Mouse (Mus musculus) intestine, embryonic 14.5 days (tissue): ENCODE measurements around the gene Dffa. TPM values are rescaled to one million over a fixed set of nuclear protein-coding genes. Genes with fewer than 3 reads are reported as not detected.

ENCODE experiments used
- ATAC-seq: fragments of 200-750 bp; cut with Nextera tagmentation; replicated peaks from 2 replicates; pipeline ENCODE4 v1.8.0; 2017; ENCODE audit warnings: low read depth, moderate number of reproducible peaks, moderate TSS enrichment, moderate library complexity; ENCODE audit not compliant: low FRiP score, low TSS enrichment
- DNase-seq: peaks from one replicate; pipeline ENCODE4 v3.0.0-alpha.2; 2018; ENCODE audit warnings: low spot score
- H3K27ac ChIP-seq: fragments of 300-500 bp; sonication (generic); 2 replicates; pipeline ENCODE4 v1.5.1; 2014; ENCODE audit warnings: low read depth, mild to moderate bottlenecking, control low read depth
- H3K27me3 ChIP-seq: fragments of 300-500 bp; sonication (generic); replicated peaks from 2 replicates; pipeline ENCODE4 v1.6.1; 2014; ENCODE audit warnings: low read length, control low read depth; ENCODE audit not compliant: control insufficient read depth, insufficient read depth
- H3K36me3 ChIP-seq: fragments of 300-500 bp; sonication (generic); 2 replicates; pipeline ENCODE4 v1.6.1; 2014; ENCODE audit warnings: low read length, control low read depth; ENCODE audit not compliant: control insufficient read depth, insufficient read depth
- H3K4me1 ChIP-seq: fragments of 300-500 bp; sonication (generic); replicated peaks from 2 replicates; pipeline ENCODE4 v1.6.1; 2014; ENCODE audit warnings: low read length, control low read depth, mixed read lengths; ENCODE audit not compliant: control insufficient read depth, insufficient read depth
- H3K4me2 ChIP-seq: fragments of 300-500 bp; sonication (generic); 2 replicates; pipeline ENCODE4 v1.6.1; 2014; ENCODE audit warnings: low read length
- H3K4me3 ChIP-seq: fragments of 300-500 bp; sonication (generic); 2 replicates; pipeline ENCODE4 v1.5.1; 2014; ENCODE audit warnings: low read depth, low read length, control low read depth, mixed read lengths
- H3K9ac ChIP-seq: fragments of 300-500 bp; sonication (generic); 2 replicates; pipeline ENCODE4 v1.6.1; 2014; ENCODE audit warnings: mild to moderate bottlenecking, low read length
- H3K9me3 ChIP-seq: fragments of 300-500 bp; sonication (generic); 2 replicates; pipeline ENCODE4 v1.6.1; 2016; ENCODE audit warnings: low read length, control low read depth; ENCODE audit not compliant: control insufficient read depth
- WGBS: fragments of 180-500 bp; shearing (Covaris S2); extraction: QIAGEN DNeasy Blood & Tissue Kit; methylation state at CpG from one replicate; pipeline ENCODE4 v1.1.7; 2014; 5-methylcytosine and 5-hydroxymethylcytosine counted together
- polyA plus RNA-seq: library from polyadenylated mRNA; unstranded; fragments of >200 nt; fragmentation: Nextera tagmentation; extraction: Ambion mirVana; gene quantifications from 2 replicates; pipeline ENCODE4 v1.2.1, GENCODE M21; 2014

The Dffa gene
- 37.4 and 39.8 TPM in 2 replicates for polyA plus RNA-seq

DNA sequence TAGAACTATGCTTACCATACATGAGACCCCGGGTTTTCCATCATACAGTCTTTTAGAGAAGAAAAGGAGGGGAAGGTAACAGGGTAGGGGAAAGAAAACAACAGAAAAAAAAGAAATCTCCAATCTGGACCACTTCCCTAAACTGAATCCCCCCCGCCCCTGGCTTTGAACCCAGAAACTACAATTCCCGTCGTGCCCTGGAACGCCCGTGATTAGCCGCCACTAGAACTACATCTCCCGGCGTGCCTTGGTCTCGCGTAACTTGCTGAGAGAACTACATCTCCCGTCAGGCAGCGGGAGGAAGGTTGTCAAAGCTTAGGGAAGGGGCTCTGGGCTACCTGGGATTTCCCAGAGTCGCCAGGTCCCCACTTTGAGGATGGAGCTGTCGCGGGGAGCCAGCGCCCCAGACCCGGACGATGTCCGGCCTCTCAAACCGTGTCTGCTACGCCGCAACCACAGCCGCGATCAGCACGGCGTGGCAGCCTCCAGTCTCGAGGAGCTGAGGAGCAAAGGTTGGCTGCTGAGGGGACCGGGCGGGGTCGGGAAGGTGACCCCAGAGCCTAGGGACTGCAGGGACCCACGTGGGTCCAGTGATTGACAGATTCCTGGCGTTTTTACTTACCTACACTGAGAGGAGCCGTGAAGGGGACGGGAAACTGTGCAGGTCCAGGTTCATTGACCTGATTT lies at the start of gene Dffa:
TSS of gene Dffa (plus strand) at position 272 of the 687 bp plus-strand sequence.
- H3K9me3 ChIP-seq = no peaks in the 10 kb centered on the region
- WGBS = 1% methylated on average over 35 of the region's 35 CpGs
- ATAC-seq = peak; percentile 76
- peak; percentile 96 for DNase-seq
- H3K36me3 ChIP-seq = peaks cover 20% of the 10 kb centered on the region
- peak within 1 kb of the TSS; percentile 97 for H3K4me2 ChIP-seq
- H3K27ac ChIP-seq = no peak within 1 kb of the TSS
- H3K4me1 ChIP-seq = peaks cover 8% of the 10 kb centered on the region; the same call in 1 of the 2 replicates
- peak within 1 kb of the TSS; percentile 72 for H3K4me3 ChIP-seq
- H3K27me3 ChIP-seq = no peaks in the 10 kb centered on the region
- H3K9ac ChIP-seq = peak within 1 kb of the TSS; percentile 73

DNA sequence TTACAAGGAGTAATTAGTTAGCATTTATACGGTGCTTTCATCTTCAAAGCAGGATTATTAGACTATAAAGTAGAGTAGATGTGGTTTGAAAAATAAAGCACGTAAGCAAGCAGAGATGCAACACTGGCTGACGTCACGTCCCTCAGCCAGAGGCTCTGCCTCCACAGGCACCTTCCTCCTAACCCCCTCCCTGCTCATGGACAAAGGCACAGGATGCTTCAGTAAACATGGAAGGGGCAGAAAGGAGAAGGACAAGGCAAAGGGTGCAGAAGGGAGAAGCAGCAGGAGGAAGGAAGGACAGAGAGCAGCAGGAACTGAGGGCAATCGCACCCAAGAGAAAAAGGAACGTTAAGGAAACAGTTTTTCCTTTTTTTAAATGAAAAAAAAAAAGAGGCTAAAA lies 48.1 kb upstream of the Dffa start:
- H3K36me3 ChIP-seq = no peaks in the 10 kb centered on the region; the same call in 1 of the 2 replicates
- no peaks in the 10 kb centered on the region for H3K9me3 ChIP-seq
- DNase-seq (no peak), ATAC-seq (no peak)
- no peaks in the 10 kb centered on the region for H3K27me3 ChIP-seq
- no peak overlapping the region for H3K4me2 ChIP-seq
- H3K4me3 ChIP-seq = no peak overlapping the region
- WGBS = 78% methylated on average over 6 of the region's 6 CpGs
- no peak overlapping the region for H3K9ac ChIP-seq
- peaks cover 44% of the 10 kb centered on the region for H3K4me1 ChIP-seq
- H3K27ac ChIP-seq = no peak overlapping the region

DNA sequence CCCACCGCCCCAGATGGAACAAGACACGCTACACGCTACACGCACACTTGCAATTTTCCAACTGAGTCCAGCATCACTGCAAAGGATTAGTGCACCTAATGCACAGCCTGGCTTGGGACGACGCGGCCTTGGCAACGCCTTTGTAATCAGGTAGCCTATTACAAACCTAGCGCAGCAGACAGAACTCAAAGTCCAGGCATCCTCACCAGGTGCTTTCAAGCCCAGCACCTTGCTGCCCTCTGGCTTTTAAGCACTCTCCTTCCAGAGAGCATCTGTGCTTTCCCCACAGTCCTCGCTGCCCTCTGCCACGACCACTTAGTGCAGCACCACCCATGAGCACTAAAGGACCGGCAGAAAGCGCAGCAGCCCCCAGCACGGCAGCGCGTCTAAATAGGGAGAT lies 47.0 kb upstream of the Dffa start:
- Histone ChIP-seq H3K27me3 (no peaks in the 10 kb centered on the region), H3K4me2 (no peak overlapping the region), H3K36me3 (no peaks in the 10 kb centered on the region; the same call in 1 of the 2 replicates), H3K4me1 (peaks cover 47% of the 10 kb centered on the region), H3K9ac (no peak overlapping the region), H3K27ac (no peak overlapping the region), H3K9me3 (no peaks in the 10 kb centered on the region), H3K4me3 (no peak overlapping the region)
- 66% methylated on average over 16 of the region's 16 CpGs for WGBS
- DNase-seq = no peak
- peak; percentile 30; the same call in 1 of the 2 replicates for ATAC-seq

DNA sequence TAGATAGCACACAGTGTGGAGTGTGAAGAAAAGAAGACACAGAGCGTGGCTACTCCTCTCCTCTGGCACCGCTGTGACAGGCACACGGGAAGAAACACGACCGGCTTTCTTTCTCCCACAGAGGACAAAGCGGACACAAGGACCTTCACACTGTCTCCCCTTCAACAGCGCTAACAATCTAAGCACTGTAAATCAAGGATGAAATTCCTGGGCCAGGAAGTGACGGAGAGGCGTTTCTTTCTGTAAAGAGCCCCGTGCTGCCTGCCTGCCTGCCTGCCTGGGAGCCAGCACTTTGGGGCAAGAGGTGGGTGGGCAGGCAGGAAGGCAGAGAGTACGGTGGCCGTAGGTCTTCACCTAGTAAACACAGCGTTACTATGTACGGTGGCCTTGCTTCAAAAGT lies 46.5 kb upstream of the Dffa start:
- Histone ChIP-seq H3K4me3 (no peak overlapping the region), H3K9me3 (no peaks in the 10 kb centered on the region), H3K4me2 (peak overlapping the region; percentile 21; the same call in 1 of the 2 replicates), H3K9ac (no peak overlapping the region), H3K27ac (no peak overlapping the region), H3K4me1 (peaks cover 52% of the 10 kb centered on the region), H3K27me3 (no peaks in the 10 kb centered on the region), H3K36me3 (no peaks in the 10 kb centered on the region; the same call in 1 of the 2 replicates)
- ATAC-seq = no peak
- 26% methylated on average over 14 of the region's 14 CpGs for WGBS
- no peak for DNase-seq

DNA sequence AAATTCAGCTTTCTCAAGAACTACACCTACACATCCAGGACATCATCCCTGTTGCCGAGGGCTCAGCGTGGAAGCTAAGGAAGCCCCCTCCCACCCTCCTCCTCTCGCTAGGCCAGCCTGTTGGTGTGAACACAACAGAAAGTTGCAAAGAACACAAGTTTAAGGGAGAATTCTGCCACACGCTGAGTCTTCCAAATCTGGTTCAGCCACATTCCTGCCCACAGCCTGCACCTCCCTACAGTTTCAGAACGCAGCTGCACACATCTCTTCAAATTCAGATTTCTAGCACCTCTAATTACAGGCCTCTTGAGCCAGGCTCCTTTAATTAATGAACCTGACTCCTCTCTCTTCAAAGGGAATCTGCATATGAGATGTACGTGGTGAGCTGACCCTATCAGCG lies 45.6 kb upstream of the Dffa start:
- Histone ChIP-seq H3K9ac (no peak overlapping the region), H3K4me1 (peaks cover 60% of the 10 kb centered on the region), H3K36me3 (no peaks in the 10 kb centered on the region; the same call in 1 of the 2 replicates), H3K27me3 (no peaks in the 10 kb centered on the region), H3K4me2 (no peak overlapping the region), H3K27ac (0 out of 2 replicates have a peak overlapping the region, but pooled peaks have one; percentile 16), H3K4me3 (no peak overlapping the region), H3K9me3 (no peaks in the 10 kb centered on the region)
- WGBS = 60% methylated on average over 7 of the region's 7 CpGs
- ATAC-seq (no peak), DNase-seq (no peak)

DNA sequence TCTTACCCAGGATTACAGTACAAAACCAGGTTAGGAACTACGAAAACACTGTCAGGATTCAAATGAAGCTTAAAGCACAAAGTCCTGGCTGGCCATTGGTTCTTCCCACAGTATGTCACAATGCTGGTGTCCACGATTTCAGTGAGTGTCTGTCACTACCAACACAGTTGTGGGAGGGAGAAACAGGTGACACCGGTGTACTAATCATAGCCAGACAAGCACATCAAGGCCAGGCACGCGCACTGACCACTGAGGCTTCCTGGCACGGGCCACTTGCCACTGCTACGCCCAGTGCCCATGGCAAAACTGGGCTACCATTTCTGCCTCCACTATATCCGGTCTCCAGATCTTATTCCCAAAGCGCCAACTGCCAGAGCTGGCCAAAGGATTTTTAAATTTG lies 44.2 kb upstream of the Dffa start:
- H3K4me1 ChIP-seq = peaks cover 58% of the 10 kb centered on the region
- ATAC-seq (no peak), DNase-seq (no peak)
- no peaks in the 10 kb centered on the region for H3K9me3 ChIP-seq
- H3K9ac ChIP-seq = no peak overlapping the region
- no peaks in the 10 kb centered on the region; the same call in 1 of the 2 replicates for H3K36me3 ChIP-seq
- H3K27me3 ChIP-seq = no peaks in the 10 kb centered on the region
- H3K4me3 ChIP-seq = no peak overlapping the region
- no peak overlapping the region for H3K27ac ChIP-seq
- no peak overlapping the region for H3K4me2 ChIP-seq
- WGBS = 92% methylated on average over 9 of the region's 9 CpGs

DNA sequence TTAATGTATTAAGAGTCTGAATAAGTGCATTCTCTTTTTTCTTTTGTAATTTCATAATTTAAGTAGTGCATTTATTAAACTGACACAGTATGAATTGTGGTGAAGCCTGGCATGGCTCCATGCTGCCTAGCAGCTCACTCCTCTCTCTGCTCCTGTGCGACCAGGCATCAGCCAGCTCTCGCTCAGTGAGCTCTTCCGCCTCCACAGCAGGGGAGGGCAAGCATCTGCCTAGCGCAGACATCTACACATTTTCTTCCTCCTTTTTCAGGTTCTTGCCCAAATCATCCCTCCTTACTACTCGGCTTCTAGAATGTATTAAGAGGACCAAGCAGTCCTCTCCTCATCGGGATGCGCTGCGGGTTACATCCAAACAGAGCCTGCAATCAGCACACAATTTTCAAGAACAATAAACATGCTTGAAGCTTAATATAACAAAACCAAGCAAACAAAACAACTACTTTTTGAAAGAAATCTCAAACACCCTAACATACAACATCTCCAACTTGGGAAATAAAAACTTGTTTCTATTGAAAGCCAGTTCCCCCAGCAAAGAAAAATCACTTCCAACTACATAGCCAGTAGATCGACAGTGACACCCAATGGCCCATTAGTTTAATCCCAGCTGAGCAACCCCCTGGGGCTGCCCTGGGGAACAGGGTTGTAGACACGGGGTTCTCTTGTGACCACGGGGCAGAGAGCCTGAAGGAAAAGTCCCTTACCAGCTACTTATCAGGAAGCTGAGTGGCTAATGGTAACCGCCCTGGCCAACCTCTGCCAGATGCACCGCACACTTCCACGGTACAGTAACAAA lies 43.1 kb upstream of the Dffa start:
- Histone ChIP-seq H3K9ac (no peak overlapping the region), H3K27me3 (no peaks in the 10 kb centered on the region), H3K9me3 (no peaks in the 10 kb centered on the region), H3K4me1 (peaks cover 47% of the 10 kb centered on the region), H3K4me2 (no peak overlapping the region), H3K4me3 (no peak overlapping the region), H3K36me3 (no peaks in the 10 kb centered on the region), H3K27ac (no peak overlapping the region)
- DNase-seq = no peak
- no peak for ATAC-seq
- 49% methylated on average over 14 of the region's 14 CpGs for whole genome bisulfite sequencing

DNA sequence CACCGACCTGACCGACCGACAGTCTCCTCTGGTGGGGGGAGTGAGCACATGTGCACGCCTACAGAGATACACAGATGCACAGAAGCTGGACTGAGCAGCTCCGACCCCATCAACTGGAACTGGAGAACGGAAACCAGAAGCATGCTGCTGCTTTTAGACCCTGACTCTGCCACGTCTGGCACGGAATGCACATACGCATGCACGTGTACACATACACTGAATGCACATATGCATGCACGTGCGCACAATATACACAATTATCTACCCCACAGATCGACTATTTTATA lies 42.6 kb upstream of the Dffa start:
- H3K9me3 ChIP-seq = no peaks in the 10 kb centered on the region
- peaks cover 46% of the 10 kb centered on the region for H3K4me1 ChIP-seq
- no peak for ATAC-seq
- 62% methylated on average over 13 of the region's 13 CpGs for WGBS
- DNase-seq = no peak
- H3K9ac ChIP-seq = no peak overlapping the region
- no peak overlapping the region for H3K4me3 ChIP-seq
- H3K4me2 ChIP-seq = no peak overlapping the region
- no peak overlapping the region for H3K27ac ChIP-seq
- H3K27me3 ChIP-seq = no peaks in the 10 kb centered on the region
- H3K36me3 ChIP-seq = no peaks in the 10 kb centered on the region
